Mouse (Mus musculus): ENCODE data around the gene Ptgs1. TPM values are rescaled to one million over a fixed set of nuclear protein-coding genes. Genes with fewer than 3 reads are reported as not detected.

Gene Ptgs1
- polyA plus RNA-seq (2014; fragmentation: Illumina TruSeq; extraction: RNeasy Lipid Tissue Mini Kit (QIAGEN cat#74804); ENCODE audit: low read depth, low replicate concordance), result 12.8 TPM

GRCm38 (mm10) chr2:36230366-36230765 lies at the start of gene Ptgs1:
Ptgs1 (plus strand) TSS chr2:36230426.

Other genes starting within 250 kb of the Ptgs1 start
- 637 TPM for gene Ndufa8, start 181.0 kb upstream of the Ptgs1 start, polyA plus RNA-seq (2014; fragmentation: Illumina TruSeq; extraction: RNeasy Lipid Tissue Mini Kit (QIAGEN cat#74804); ENCODE audit: low read depth, low replicate concordance)
- gene Morn5, start 181.0 kb upstream of the Ptgs1 start, polyA plus RNA-seq (2014; fragmentation: Illumina TruSeq; extraction: RNeasy Lipid Tissue Mini Kit (QIAGEN cat#74804); ENCODE audit: low read depth, low replicate concordance), result 1.3 TPM
- gene Lhx6, start 125.0 kb upstream of the Ptgs1 start, polyA plus RNA-seq (2014; fragmentation: Illumina TruSeq; extraction: RNeasy Lipid Tissue Mini Kit (QIAGEN cat#74804); ENCODE audit: low read depth, low replicate concordance), result 1.4 TPM
- gene Mrrf, start 94.0 kb upstream of the Ptgs1 start, polyA plus RNA-seq (2014; fragmentation: Illumina TruSeq; extraction: RNeasy Lipid Tissue Mini Kit (QIAGEN cat#74804); ENCODE audit: low read depth, low replicate concordance), result 38.4 TPM
- 35.5 TPM for gene Rbm18, start 93.7 kb upstream of the Ptgs1 start, polyA plus RNA-seq (2014; fragmentation: Illumina TruSeq; extraction: RNeasy Lipid Tissue Mini Kit (QIAGEN cat#74804); ENCODE audit: low read depth, low replicate concordance)
- gene Olfr338, start 143.1 kb downstream of the Ptgs1 start, polyA plus RNA-seq (2014; fragmentation: Illumina TruSeq; extraction: RNeasy Lipid Tissue Mini Kit (QIAGEN cat#74804); ENCODE audit: low read depth, low replicate concordance), result not detected
- not detected for gene Olfr339, start 188.5 kb downstream of the Ptgs1 start, polyA plus RNA-seq (2014; fragmentation: Illumina TruSeq; extraction: RNeasy Lipid Tissue Mini Kit (QIAGEN cat#74804); ENCODE audit: low read depth, low replicate concordance)
- gene Olfr340, start 222.2 kb downstream of the Ptgs1 start, polyA plus RNA-seq (2014; fragmentation: Illumina TruSeq; extraction: RNeasy Lipid Tissue Mini Kit (QIAGEN cat#74804); ENCODE audit: low read depth, low replicate concordance), result not detected

Data from heart, adult 10 weeks (tissue).